Mouse (Mus musculus): ENCODE measurements at regions not wholly inside any gene's neighbourhood (a gene's known extent, or its start where the extent isn't known, plus 50 kb on each side); places are given as distances from the start of the nearest gene placed in this dataset.

DNA sequence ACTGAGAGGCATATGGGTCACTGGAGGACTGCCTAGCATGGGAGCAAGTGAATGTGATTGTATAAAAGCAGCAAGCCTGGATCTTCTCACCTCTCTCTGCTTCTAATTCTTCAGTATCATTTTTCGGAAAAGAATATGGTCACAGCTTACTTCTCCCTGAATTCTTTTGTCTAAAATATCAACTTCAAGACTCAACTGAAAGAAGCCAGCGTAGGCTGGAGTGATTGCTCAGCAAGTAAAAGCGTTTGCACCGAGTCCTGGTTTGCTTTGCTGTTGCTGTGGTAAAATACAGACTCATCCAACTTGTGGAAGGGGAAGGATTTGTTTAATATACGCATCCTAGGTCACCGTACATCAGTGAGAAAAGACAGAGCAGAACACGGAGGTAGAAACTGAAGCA lies 2765.9 kb downstream of the 9330182O14Rik start:
- no peaks in the 10 kb centered on the region for H3K4me1 ChIP-seq (ENCODE audit: control insufficient read depth, insufficient read depth, low read length)
- no peaks in the 10 kb centered on the region for H3K27me3 ChIP-seq (ENCODE audit: control insufficient read depth, insufficient read depth, low read length)
- H3K27ac ChIP-seq (ENCODE audit: low read depth, low read length) = no peak overlapping the region
- no peaks in the 10 kb centered on the region for H3K36me3 ChIP-seq (ENCODE audit: control insufficient read depth, insufficient read depth, low read length)
- ATAC-seq (ENCODE audit: low read depth) = no peak
- no peak overlapping the region for H3K4me3 ChIP-seq (ENCODE audit: low read depth, low read length)
- H3K9ac ChIP-seq (replicated peaks; ENCODE audit: low read depth, low read length) = no peak overlapping the region
- 93% methylated on average over 7 of the region's 7 CpGs for whole genome bisulfite sequencing
- no peaks in the 10 kb centered on the region for H3K9me3 ChIP-seq (ENCODE audit: control insufficient read depth, low read length)
- H3K4me2 ChIP-seq (ENCODE audit: low read depth, low read length) = no peak overlapping the region

DNA sequence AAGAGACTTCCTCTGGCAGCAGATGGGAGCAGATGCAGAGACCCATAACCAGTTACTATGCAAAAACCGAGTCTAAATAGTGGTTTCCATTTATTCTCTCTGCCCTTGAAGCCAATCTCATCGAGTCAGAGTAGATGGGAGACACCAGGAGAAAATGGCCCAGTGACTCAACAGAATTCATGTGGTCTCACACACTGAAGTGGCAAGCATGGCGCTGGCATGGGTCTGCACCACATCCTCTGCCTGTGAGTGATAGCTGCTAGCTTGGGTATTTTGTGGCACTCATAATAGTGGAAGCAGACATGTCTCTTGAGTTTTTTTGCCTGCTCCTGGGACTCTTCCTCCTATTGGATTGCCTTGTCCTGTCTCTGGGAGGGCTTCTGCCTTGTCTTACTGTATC lies 2767.6 kb downstream of the 9330182O14Rik start:
- WGBS = 91% methylated on average over 3 of the region's 3 CpGs
- no peak overlapping the region for H3K9ac ChIP-seq (replicated peaks; ENCODE audit: low read depth, low read length)
- H3K4me2 ChIP-seq (ENCODE audit: low read depth, low read length) = no peak overlapping the region
- H3K27ac ChIP-seq (ENCODE audit: low read depth, low read length) = no peak overlapping the region
- no peaks in the 10 kb centered on the region for H3K36me3 ChIP-seq (ENCODE audit: control insufficient read depth, insufficient read depth, low read length)
- H3K9me3 ChIP-seq (ENCODE audit: control insufficient read depth, low read length) = no peaks in the 10 kb centered on the region
- ATAC-seq (ENCODE audit: low read depth) = no peak
- no peaks in the 10 kb centered on the region for H3K27me3 ChIP-seq (ENCODE audit: control insufficient read depth, insufficient read depth, low read length)
- no peak overlapping the region for H3K4me3 ChIP-seq (ENCODE audit: low read depth, low read length)
- H3K4me1 ChIP-seq (ENCODE audit: control insufficient read depth, insufficient read depth, low read length) = no peaks in the 10 kb centered on the region

DNA sequence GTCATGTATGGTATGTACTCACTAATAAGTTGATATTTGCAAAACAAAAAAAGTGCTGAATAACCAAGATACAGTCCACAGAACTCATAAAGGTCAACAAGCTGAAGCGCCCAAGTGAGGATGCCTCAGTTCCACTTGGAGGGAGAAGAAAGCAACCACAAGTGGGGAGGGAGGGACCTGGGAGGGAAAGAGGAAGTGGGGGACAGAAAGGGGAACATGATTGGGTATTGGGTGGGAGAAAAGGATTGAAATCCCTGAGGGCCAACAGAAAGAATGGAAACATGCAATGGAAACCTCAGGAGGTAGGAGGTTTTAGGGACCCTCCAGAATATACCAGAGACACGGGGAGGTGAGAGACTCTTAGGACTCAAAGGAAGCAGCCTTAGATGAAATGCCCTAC lies 2777.2 kb downstream of the 9330182O14Rik start:
- Histone ChIP-seq H3K36me3 (ENCODE audit: control insufficient read depth, insufficient read depth, low read length) (no peaks in the 10 kb centered on the region), H3K9ac (replicated peaks; ENCODE audit: low read depth, low read length) (no peak overlapping the region), H3K4me1 (ENCODE audit: control insufficient read depth, insufficient read depth, low read length) (no peaks in the 10 kb centered on the region), H3K4me3 (ENCODE audit: low read depth, low read length) (no peak overlapping the region), H3K27me3 (ENCODE audit: control insufficient read depth, insufficient read depth, low read length) (no peaks in the 10 kb centered on the region), H3K27ac (ENCODE audit: low read depth, low read length) (no peak overlapping the region), H3K4me2 (ENCODE audit: low read depth, low read length) (no peak overlapping the region), H3K9me3 (ENCODE audit: control insufficient read depth, low read length) (no peaks in the 10 kb centered on the region)
- no peak for ATAC-seq (ENCODE audit: low read depth)
- WGBS = 92% methylated on average over 2 of the region's 2 CpGs

DNA sequence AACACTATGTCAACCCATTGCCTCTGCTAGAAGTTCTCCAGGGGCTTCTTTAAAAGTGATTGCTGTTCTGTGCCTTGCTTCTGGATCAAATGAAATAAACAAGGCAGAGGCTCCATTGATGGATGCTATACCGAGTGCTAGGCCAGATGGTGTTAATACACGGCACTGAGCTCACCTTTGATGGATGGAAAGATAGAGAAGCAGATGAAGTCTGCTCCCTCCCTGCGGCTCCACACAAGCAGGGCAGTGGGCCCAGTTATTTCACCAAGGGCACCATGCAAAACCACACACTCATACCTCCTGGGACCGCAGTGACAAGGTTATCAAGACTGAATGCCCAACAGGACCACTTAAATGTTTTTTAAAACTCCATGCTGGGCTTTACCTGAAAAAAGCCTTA lies 2778.7 kb downstream of the 9330182O14Rik start:
- H3K9ac ChIP-seq (replicated peaks; ENCODE audit: low read depth, low read length) = no peak overlapping the region
- no peak overlapping the region for H3K4me3 ChIP-seq (ENCODE audit: low read depth, low read length)
- H3K4me2 ChIP-seq (ENCODE audit: low read depth, low read length) = no peak overlapping the region
- no peaks in the 10 kb centered on the region for H3K9me3 ChIP-seq (ENCODE audit: control insufficient read depth, low read length)
- H3K27me3 ChIP-seq (ENCODE audit: control insufficient read depth, insufficient read depth, low read length) = no peaks in the 10 kb centered on the region
- 55% methylated on average over 4 of the region's 4 CpGs for WGBS
- no peaks in the 10 kb centered on the region for H3K36me3 ChIP-seq (ENCODE audit: control insufficient read depth, insufficient read depth, low read length)
- H3K4me1 ChIP-seq (ENCODE audit: control insufficient read depth, insufficient read depth, low read length) = no peaks in the 10 kb centered on the region
- H3K27ac ChIP-seq (ENCODE audit: low read depth, low read length) = no peak overlapping the region
- no peak for ATAC-seq (ENCODE audit: low read depth)

DNA sequence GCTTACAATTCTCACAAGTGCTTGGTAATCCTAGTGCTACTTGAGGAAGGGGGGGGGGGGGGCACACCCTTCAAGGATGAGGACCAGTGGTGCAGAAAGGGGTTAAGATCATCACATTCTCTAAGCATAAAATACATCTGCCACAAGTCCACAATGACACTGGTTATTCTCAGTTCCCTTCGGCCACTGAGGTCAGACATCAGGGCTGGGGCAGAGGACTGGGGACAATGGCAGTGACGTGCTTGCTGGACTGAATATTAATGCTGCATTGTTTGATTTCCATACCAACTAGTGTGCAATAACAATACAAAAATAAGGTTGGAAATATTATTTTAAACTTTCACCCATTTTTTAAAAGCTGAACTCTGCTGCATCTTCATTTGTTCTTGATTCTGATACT lies 2779.1 kb downstream of the 9330182O14Rik start:
- Histone ChIP-seq H3K27ac (ENCODE audit: low read depth, low read length) (no peak overlapping the region), H3K4me2 (ENCODE audit: low read depth, low read length) (no peak overlapping the region), H3K4me3 (ENCODE audit: low read depth, low read length) (no peak overlapping the region), H3K9me3 (ENCODE audit: control insufficient read depth, low read length) (no peaks in the 10 kb centered on the region), H3K36me3 (ENCODE audit: control insufficient read depth, insufficient read depth, low read length) (no peaks in the 10 kb centered on the region), H3K27me3 (ENCODE audit: control insufficient read depth, insufficient read depth, low read length) (no peaks in the 10 kb centered on the region), H3K9ac (replicated peaks; ENCODE audit: low read depth, low read length) (no peak overlapping the region), H3K4me1 (ENCODE audit: control insufficient read depth, insufficient read depth, low read length) (no peaks in the 10 kb centered on the region)
- no peak for ATAC-seq (ENCODE audit: low read depth)
- WGBS = 11% methylated on average over 2 of the region's 2 CpGs

DNA sequence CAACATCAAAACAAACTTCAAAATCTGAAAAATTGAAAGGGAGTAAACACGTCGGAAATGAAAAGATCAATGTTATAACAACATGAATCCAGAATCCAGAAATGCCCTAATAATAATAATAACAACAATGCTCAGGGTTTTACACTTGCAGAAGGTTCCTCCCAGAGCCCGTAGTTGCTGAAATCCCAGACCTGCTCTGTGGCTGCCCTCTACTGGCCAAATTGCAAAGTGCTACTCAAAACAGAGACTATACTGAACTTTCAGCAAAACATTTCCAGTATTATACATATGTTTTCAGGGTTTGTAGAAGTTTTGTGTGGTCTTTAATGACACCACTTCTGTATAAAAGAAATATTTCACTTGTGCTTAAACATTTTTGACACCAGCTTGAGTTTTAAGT lies 2779.9 kb downstream of the 9330182O14Rik start:
- peak; percentile 89; the same call in 1 of the 2 replicates for ATAC-seq (ENCODE audit: low read depth)
- no peak overlapping the region for H3K4me3 ChIP-seq (ENCODE audit: low read depth, low read length)
- no peak overlapping the region for H3K9ac ChIP-seq (replicated peaks; ENCODE audit: low read depth, low read length)
- no peak overlapping the region for H3K4me2 ChIP-seq (ENCODE audit: low read depth, low read length)
- H3K27me3 ChIP-seq (ENCODE audit: control insufficient read depth, insufficient read depth, low read length) = no peaks in the 10 kb centered on the region
- no peak overlapping the region for H3K27ac ChIP-seq (ENCODE audit: low read depth, low read length)
- no peaks in the 10 kb centered on the region for H3K9me3 ChIP-seq (ENCODE audit: control insufficient read depth, low read length)
- no peaks in the 10 kb centered on the region for H3K4me1 ChIP-seq (ENCODE audit: control insufficient read depth, insufficient read depth, low read length)
- WGBS = 4% methylated on average over 3 of the region's 3 CpGs
- H3K36me3 ChIP-seq (ENCODE audit: control insufficient read depth, insufficient read depth, low read length) = no peaks in the 10 kb centered on the region

DNA sequence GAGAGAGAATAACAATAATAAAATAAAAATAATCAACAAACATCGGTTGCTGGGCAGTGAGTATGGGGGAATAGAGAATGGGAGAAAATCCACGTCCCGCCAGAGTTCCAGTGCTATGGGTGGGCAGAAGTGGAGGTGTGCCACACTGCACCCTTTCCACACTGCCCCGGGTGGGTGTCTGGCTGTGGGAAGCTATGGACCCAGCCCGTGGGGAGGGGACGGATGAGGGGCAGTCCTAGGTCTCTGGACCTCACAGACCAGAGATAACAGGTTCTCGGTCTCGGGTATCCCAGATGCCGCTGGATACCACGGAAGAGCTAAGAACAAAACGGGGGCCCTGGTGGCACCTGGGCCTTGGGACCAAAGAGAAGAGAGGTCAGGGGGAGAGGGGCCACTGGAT lies 2781.0 kb downstream of the 9330182O14Rik start:
- no peak for ATAC-seq (ENCODE audit: low read depth)
- no peak overlapping the region for H3K4me2 ChIP-seq (ENCODE audit: low read depth, low read length)
- WGBS = 92% methylated on average over 11 of the region's 11 CpGs

DNA sequence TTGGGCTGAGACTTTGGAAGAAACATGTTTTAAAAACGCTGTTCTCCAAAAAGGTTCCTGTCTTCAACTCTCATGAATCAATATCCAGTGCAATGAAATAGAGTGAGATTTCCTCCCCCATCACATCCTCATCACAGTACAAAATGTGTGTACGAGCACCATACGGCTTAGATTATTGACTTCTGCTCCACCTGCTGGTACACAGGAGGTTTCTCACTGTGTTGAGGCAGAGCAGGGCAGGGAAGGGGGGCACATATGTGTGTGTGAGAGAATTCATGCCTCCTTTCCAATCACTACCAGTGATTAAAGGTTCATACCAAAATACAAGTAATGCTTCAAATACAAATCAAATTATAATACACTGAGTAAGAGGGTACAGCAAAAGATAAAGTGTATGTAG lies 2787.5 kb downstream of the 9330182O14Rik start:
- no peaks in the 10 kb centered on the region for H3K9me3 ChIP-seq (ENCODE audit: control insufficient read depth, low read length)
- no peaks in the 10 kb centered on the region for H3K36me3 ChIP-seq (ENCODE audit: control insufficient read depth, insufficient read depth, low read length)
- no peak overlapping the region for H3K27ac ChIP-seq (ENCODE audit: low read depth, low read length)
- H3K4me2 ChIP-seq (ENCODE audit: low read depth, low read length) = no peak overlapping the region
- no peak overlapping the region for H3K4me3 ChIP-seq (ENCODE audit: low read depth, low read length)
- no peaks in the 10 kb centered on the region for H3K4me1 ChIP-seq (ENCODE audit: control insufficient read depth, insufficient read depth, low read length)
- H3K27me3 ChIP-seq (ENCODE audit: control insufficient read depth, insufficient read depth, low read length) = no peaks in the 10 kb centered on the region
- H3K9ac ChIP-seq (replicated peaks; ENCODE audit: low read depth, low read length) = no peak overlapping the region
- no peak for ATAC-seq (ENCODE audit: low read depth)
- 62% methylated on average over 3 of the region's 3 CpGs for WGBS

More for the DNA sequence above, 2781.0 kb downstream of the 9330182O14Rik start:
- no peaks in the 10 kb centered on the region for H3K27me3 ChIP-seq (ENCODE audit: control insufficient read depth, insufficient read depth, low read length)
- no peaks in the 10 kb centered on the region for H3K9me3 ChIP-seq (ENCODE audit: control insufficient read depth, low read length)
- H3K4me1 ChIP-seq (ENCODE audit: control insufficient read depth, insufficient read depth, low read length) = no peaks in the 10 kb centered on the region
- no peak overlapping the region for H3K9ac ChIP-seq (replicated peaks; ENCODE audit: low read depth, low read length)
- no peak overlapping the region for H3K4me3 ChIP-seq (ENCODE audit: low read depth, low read length)
- no peak overlapping the region for H3K27ac ChIP-seq (ENCODE audit: low read depth, low read length)
- H3K36me3 ChIP-seq (ENCODE audit: control insufficient read depth, insufficient read depth, low read length) = no peaks in the 10 kb centered on the region

DNA sequence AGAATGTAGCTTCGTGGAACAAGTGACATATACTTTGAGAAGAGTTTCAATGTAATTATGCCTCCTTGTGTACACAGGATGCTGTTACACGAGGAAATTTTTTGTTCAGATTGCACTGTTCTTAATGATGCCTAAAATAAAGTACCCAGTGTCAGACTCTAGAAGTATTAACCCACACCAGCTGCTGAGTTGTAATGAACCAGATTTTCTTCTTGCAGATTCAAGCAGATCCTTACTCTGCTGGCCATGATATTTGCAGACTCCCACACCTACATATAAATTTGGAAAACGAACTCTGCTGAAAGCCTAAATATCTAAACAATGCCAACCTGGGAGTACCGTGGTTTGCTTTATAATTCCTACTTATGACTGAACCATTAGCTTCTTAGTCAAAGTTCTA lies 2794.2 kb downstream of the 9330182O14Rik start:
- Histone ChIP-seq H3K36me3 (ENCODE audit: control insufficient read depth, insufficient read depth, low read length) (no peaks in the 10 kb centered on the region), H3K4me1 (ENCODE audit: control insufficient read depth, insufficient read depth, low read length) (no peaks in the 10 kb centered on the region), H3K27ac (ENCODE audit: low read depth, low read length) (no peak overlapping the region), H3K9me3 (ENCODE audit: control insufficient read depth, low read length) (no peaks in the 10 kb centered on the region), H3K4me2 (ENCODE audit: low read depth, low read length) (no peak overlapping the region), H3K4me3 (ENCODE audit: low read depth, low read length) (no peak overlapping the region), H3K9ac (replicated peaks; ENCODE audit: low read depth, low read length) (no peak overlapping the region), H3K27me3 (ENCODE audit: control insufficient read depth, insufficient read depth, low read length) (no peaks in the 10 kb centered on the region)
- no peak for ATAC-seq (ENCODE audit: low read depth)
- WGBS = 85% methylated on average over 4 of the region's 4 CpGs

DNA sequence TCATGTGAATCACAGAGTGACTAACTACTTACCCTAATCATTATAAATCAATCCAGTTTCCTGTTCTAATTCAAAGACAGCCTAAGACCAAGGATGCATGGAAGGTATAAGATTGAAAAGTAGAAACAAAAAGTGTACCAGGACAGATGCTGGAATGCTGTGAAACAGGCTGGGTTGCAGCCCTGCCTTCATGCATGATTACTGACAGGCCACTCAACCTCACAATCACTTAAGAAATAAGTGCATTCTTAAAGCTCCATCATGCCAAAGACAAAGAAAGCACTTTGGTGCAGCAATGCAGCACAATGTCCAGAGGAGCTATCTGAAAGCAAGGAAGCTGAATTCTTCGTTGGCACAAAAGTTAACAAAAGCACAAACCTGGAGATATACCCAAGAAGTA lies 2810.4 kb downstream of the 9330182O14Rik start:
- H3K4me3 ChIP-seq (ENCODE audit: low read depth, low read length) = no peak overlapping the region
- H3K4me1 ChIP-seq (ENCODE audit: control insufficient read depth, insufficient read depth, low read length) = no peaks in the 10 kb centered on the region
- no peaks in the 10 kb centered on the region for H3K9me3 ChIP-seq (ENCODE audit: control insufficient read depth, low read length)
- no peak overlapping the region for H3K27ac ChIP-seq (ENCODE audit: low read depth, low read length)
- no peaks in the 10 kb centered on the region for H3K36me3 ChIP-seq (ENCODE audit: control insufficient read depth, insufficient read depth, low read length)
- no peak for ATAC-seq (ENCODE audit: low read depth)
- no peak overlapping the region for H3K9ac ChIP-seq (replicated peaks; ENCODE audit: low read depth, low read length)
- no peaks in the 10 kb centered on the region for H3K27me3 ChIP-seq (ENCODE audit: control insufficient read depth, insufficient read depth, low read length)
- H3K4me2 ChIP-seq (ENCODE audit: low read depth, low read length) = no peak overlapping the region
- 70% methylated on average over 1 of the region's 1 CpGs for WGBS

Measured in neural tube, embryonic 14.5 days (tissue).